Mouse (Mus musculus) kidney, postnatal 4 days (tissue): ENCODE data around the gene Zfp217.

Experiments used
- DNase-seq, 2 experiments: peaks; one replicate each; pipeline ENCODE4 v3.0.0; 2021; ENCODE audit warnings: mixed read lengths in 2 of 2

Zfp217 gene

GRCm38 (mm10) chr2:170132716-170133092, 15.2 kb downstream of the Zfp217 start:
- DNase-seq: no peak

- DNase-seq: no peak
Observed at GRCm38 (mm10) chr2:170131981-170132460, 15.9 kb downstream of the Zfp217 start.

- DNase-seq: peak; percentile 92 to 95
Observed at GRCm38 (mm10) chr2:170130780-170131645, 16.9 kb downstream of the Zfp217 start.

DNA sequence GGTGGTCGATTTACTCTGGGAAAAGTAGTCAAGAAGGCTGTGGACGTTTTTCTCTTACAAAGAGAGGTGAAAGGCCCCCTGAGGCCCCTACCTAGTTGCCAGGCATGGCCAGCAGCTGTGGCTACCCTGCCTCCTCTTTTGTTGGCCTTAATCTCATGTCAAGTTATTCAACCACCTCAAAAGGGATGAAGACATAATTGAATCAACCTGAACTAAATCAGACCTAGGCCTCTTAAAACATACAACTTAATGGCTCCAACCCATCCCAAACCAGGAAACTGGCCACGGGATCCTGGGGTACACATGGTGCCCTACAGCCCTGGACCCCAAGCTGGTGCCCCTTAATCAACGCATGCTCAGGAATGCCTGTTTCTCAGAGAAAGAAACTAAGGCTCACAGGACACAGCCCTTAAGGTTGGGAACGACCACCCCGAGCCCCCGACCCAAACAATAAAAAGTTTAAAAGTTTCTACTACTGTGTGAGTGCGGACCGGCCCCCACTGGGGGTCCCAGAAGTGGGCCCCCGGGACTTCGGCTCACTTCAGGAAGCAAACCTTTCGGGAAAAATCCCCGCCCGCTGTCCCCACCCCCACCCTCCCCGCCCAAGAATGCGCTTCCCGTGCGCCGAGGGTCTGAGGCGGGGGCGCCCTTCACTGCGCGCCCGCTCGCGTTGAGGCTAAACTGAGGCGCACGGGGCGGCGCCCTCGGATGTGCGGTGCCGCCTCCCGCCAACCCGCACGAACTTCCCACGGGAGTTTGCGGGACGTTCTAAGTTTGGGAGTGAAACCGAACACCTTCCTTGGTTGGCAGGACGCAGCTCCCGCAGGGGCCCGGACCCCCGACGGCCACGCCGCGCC, 17.8 kb downstream of the Zfp217 start:
- peak; percentile 52 to 66 for DNase-seq

GRCm38 (mm10) chr2:170129248-170129922, 18.5 kb downstream of the Zfp217 start:
- DNase-seq: no peak

DNA sequence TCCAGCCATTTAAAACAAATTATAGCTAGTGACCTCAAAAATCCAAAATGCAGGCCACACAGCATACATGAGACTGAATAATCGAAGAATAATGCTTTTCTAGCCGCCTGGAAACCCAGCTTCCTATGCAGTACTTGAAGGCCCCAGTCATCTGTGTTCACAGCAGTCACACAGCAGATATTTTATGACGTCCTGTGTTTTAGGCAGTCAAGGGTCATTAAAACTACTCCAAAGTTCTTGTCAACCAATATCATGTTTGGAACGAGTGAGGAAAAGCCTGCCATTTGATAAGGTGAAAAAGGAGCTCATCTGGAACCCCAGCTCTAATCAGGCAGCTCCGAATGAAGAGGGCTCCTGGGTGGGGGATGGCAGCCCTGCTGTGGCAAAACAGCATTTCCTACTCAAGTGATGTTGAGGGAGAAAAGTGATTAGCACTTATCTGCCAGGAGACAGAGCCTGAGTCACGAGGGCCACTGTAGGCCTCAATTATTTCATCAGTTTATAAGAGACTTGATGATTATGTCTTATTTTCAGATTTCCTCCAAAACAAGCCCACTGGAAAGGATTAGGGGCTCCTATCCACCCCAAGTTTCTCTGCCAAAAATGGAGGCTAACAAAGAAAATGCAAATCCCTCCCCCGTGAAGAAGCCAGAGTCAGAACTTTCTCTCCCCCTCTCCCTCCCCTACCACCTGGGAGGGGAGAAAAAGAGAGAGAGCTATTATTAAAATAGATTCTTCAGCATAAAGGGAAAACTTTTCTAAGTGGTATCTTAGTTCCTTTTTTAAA, 19.2 kb downstream of the Zfp217 start:
- no peak for DNase-seq

- DNase-seq: no peak
Observed at GRCm38 (mm10) chr2:170127523-170127922, 20.4 kb downstream of the Zfp217 start.

- DNase-seq: no peak
Observed at GRCm38 (mm10) chr2:170126266-170126665, 21.6 kb downstream of the Zfp217 start.

DNA sequence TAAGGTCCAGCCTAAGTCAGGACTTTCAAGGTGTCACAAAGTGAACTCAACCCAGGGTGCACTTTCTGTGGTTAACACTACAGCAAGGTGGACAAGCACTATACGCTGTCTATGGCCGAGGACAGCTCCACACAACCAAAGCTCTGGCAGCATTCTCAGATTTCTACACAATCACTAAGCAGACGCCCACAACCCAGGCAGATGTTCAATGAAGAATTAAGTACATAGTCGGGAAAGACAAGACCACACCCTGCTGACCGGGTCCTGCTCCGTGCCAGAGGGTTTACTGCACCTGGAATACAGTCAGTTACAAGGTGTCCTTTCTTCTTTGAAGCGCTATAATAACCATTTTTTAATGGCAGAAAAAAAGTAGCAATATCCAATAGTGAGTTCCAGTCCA, 25.7 kb downstream of the Zfp217 start:
- DNase-seq: no peak

DNA sequence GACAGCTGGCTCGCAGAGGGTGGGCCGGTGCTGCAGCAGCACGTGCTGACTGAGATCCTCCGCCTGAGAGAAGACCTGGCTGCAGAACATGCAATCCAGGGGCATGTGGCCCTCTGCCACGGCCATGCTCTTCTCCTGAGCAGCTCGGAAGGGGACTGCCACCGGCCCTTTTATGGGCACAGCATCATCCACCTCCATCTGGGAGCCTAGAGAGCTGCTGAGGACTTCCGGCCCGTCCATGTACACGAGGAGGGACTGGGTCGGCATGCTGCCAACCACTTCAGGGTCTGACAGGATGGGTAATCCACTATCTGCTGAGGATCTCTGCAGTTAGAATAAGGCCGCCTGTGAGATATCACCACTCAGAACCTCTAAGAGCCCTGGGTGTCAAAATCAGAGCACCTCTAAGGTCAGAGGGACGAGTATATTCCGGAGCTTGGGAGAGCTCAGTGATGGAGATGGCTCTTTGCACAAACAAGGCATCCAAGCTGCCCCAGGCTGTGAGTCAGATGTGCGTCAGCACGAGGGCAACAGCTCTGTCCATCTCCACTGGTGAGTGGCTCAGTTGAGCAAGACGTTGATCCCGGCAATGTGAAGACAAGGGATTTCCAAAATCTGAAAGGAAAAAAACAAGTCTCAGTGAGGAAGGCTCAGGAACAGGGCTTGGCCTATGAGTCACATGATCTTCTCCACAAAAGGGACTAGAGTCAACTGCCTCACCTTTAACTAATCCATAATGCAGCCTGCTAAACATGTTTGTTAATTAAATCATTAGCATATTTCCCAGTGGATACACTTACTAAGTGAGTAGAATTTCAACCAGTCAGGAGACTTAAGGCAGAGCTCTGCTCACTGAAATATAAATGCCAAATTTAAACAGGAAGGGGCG, 27.5 kb downstream of the Zfp217 start:
- no peak for DNase-seq

GRCm38 (mm10) chr2:170116704-170117281, 31.1 kb downstream of the Zfp217 start:
- peak; percentile 64 to 75 for DNase-seq

DNA sequence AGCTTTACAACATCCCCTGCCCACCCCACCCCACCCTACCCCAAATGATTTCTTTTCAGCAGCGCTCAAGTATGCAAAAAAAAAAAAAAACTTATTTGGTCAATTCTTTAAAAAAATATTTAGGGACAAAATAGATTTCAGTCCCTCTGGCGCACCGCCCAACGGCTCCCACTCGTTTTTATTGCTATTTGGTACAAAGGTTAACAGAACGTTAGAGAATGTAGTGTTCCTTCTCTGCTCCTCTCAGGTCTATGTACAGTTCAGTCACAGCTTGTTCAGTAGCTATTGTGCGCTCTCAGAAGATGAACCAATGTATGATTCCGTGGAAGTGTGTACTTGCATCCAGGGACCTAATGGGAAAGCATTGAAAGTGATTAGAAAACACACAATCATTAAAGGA, 37.6 kb downstream of the Zfp217 start:
- peak; percentile 29 to 37 for DNase-seq

DNA sequence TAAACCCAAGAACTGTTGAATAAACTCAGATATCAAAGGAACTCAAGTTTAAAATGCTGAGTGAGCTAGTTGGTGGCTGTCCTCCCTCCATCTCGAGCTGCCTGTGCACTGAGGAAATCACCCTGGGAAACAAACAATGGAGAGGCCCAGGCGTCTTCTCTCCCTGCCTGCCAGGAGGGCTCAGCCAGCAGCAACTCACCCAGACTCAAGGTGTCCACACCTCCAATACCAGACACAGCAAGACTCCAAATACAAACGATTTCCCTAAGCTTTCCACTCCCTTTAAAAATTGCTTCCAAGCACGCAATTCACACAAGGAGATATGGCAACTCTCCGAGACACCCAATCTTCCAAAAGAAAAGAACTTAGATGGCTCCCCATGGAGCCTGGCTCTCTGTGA, 38.4 kb downstream of the Zfp217 start:
- DNase-seq: no peak

- no peak for DNase-seq
Observed at GRCm38 (mm10) chr2:170107791-170108190, 40.1 kb downstream of the Zfp217 start.

DNA sequence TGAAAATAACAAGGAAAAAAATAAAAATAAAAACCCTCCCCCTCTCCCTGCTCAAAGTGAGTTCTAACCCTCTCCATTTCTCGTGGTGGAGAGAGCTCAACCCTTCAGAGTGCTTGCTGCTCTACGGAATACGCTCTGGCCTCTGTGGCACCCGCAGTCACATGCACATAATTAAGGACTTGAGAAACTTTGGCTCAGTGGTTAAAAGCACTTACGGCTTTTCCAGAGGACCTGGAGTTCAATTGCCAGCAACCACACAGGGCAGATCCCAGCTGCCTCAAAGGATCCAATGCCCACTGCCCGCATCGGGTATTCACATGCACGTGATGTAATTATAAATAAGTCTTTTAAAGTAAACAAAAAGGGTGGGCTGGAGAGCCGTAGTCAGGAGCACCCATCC, 41.9 kb downstream of the Zfp217 start:
- no peak for DNase-seq

GRCm38 (mm10) chr2:170104396-170104795, 43.5 kb downstream of the Zfp217 start:
- DNase-seq: no peak

GRCm38 (mm10) chr2:170103852-170104251, 44.1 kb downstream of the Zfp217 start:
- DNase-seq: peak; percentile 79 to 83

DNA sequence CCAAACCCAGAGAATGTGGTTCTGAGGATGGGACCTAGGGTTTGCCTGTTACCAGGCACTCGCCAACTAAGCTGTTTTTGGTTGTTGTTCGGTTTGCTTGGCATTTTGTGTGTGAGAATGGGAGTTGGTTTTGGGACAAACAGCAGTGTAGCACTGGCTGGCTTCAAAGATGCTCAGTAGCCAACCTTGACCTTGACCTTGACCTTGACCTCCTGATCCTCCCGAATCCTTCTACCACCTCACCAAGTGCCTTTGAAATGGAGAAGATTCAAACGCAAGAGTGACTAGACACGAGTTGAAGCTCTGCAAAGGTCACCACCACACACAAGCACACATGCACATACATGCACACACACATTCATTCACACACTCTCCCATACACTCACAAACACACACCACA, 44.6 kb downstream of the Zfp217 start:
- no peak for DNase-seq

GRCm38 (mm10) chr2:170101932-170102331, 46.0 kb downstream of the Zfp217 start:
- DNase-seq: peak in 1 of 2 experiments; percentile 30

DNA sequence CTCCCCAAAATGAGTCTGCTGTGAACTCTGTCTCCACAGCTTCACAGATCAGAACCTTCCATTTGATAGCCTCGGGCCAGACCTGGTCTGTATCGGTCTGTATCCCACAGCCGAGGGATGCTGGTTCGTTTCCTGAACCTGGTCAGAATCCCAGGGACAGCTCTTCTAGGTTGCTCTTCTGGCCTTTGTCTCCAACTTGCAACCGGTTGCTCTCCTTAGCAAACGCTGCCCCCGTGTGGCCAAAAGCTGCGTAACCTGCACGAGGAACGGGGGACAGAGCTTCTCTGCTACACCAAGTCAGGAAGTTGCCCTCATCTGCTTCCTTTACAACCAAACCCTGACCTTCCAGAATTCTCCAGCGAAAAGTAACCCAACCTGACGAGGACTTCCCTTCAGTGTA, 46.8 kb downstream of the Zfp217 start:
- peak; percentile 96 to 99 for DNase-seq

DNA sequence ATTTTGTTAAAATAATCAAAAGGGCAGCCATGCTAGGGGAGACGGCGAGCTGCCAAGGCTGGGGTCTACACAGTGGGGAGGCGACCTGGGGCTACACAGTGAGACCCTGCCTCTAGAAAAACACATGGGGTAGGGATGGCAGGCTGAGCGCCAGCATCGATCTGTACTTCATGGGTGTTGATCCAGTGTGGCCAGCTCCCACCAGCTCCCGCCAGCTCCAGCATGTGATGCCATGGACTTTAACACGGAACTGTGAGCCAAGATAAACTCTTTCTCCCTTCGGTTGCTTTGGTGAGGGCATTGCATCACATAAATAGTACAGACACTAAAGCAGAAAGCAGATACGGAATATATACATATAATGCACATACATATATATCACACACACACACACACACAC, 53.0 kb downstream of the Zfp217 start:
- DNase-seq: no peak
